Mouse (Mus musculus): Measurements from ENCODE around the gene Pyy. TPM values are rescaled to one million over a fixed set of nuclear protein-coding genes. Genes with fewer than 3 reads are reported as not detected.

The Pyy gene
- polyA plus RNA-seq, 1 experiment, result not detected

- no peaks in the 10 kb centered on the region for H3K79me2 ChIP-seq (ENCODE audit: control insufficient read depth, insufficient read depth)
- H3K36me3 ChIP-seq (ENCODE audit: control insufficient read depth, insufficient read depth), result no peaks in the 10 kb centered on the region
- TF ChIP-seq POLR2A (IDR thresholded peaks at IDR 0.05; ENCODE audit: insufficient read length, low read depth), result no peak
- TF ChIP-seq CEBPB (IDR thresholded peaks at IDR 0.05; ENCODE audit: insufficient read depth, poor library complexity, severe bottlenecking), result no peak
- no peak for TF ChIP-seq TCF3 (IDR thresholded peaks at IDR 0.05; ENCODE audit: insufficient read length, low read depth)
- TF ChIP-seq E2F4 (IDR thresholded peaks at IDR 0.05; ENCODE audit: insufficient read depth), result no peak
- TF ChIP-seq REST (IDR thresholded peaks at IDR 0.05; ENCODE audit: insufficient read depth, insufficient read length), result no peak
- no peak for TF ChIP-seq SRF (IDR thresholded peaks at IDR 0.05; ENCODE audit: control insufficient read depth, insufficient read length, low read depth)
- TF ChIP-seq USF1 (IDR thresholded peaks at IDR 0.05; ENCODE audit: low read depth), result no peak
- no peak for TF ChIP-seq POLR2AphosphoS2 (IDR thresholded peaks at IDR 0.05; ENCODE audit: insufficient read length, low read depth)
- TF ChIP-seq MYOD1 (IDR thresholded peaks at IDR 0.05; ENCODE audit: control insufficient read depth in 1 of 3, insufficient read length in 2 of 3, low read depth in 2 of 3), result no peak
- peaks cover 8% of the 10 kb centered on the region for H3K27me3 ChIP-seq (ENCODE audit: control insufficient read depth, insufficient read depth, insufficient read length)
- H3ac ChIP-seq (ENCODE audit: control insufficient read depth, insufficient read length), result no peak overlapping the region
- H3K4me2 ChIP-seq (ENCODE audit: low read depth), result no peak overlapping the region
- H3K4me3 ChIP-seq, result no peak overlapping the region
Measured at GRCm38 (mm10) chr11:102069633-102070032, 38.0 kb downstream of the Pyy start.

GRCm38 (mm10) chr11:102068969-102069368 lies 38.7 kb downstream of the Pyy start:
- Histone ChIP-seq H3ac (ENCODE audit: control insufficient read depth, insufficient read length) (no peak overlapping the region), H3K4me3 (no peak overlapping the region), H3K79me2 (ENCODE audit: control insufficient read depth, insufficient read depth) (no peaks in the 10 kb centered on the region), H3K4me2 (ENCODE audit: low read depth) (no peak overlapping the region), H3K27me3 (ENCODE audit: control insufficient read depth, insufficient read depth, insufficient read length) (peaks cover 8% of the 10 kb centered on the region), H3K36me3 (ENCODE audit: control insufficient read depth, insufficient read depth) (no peaks in the 10 kb centered on the region)
- TF ChIP-seq MYOD1 (IDR thresholded peaks at IDR 0.05; ENCODE audit: control insufficient read depth in 1 of 3, insufficient read length in 2 of 3, low read depth in 2 of 3) (no peak), POLR2A (IDR thresholded peaks at IDR 0.05; ENCODE audit: insufficient read length, low read depth) (no peak), SRF (IDR thresholded peaks at IDR 0.05; ENCODE audit: control insufficient read depth, insufficient read length, low read depth) (no peak), POLR2AphosphoS2 (IDR thresholded peaks at IDR 0.05; ENCODE audit: insufficient read length, low read depth) (no peak), USF1 (IDR thresholded peaks at IDR 0.05; ENCODE audit: low read depth) (no peak)

- Histone ChIP-seq H3K4me3 (no peak overlapping the region), H3K36me3 (ENCODE audit: control insufficient read depth, insufficient read depth) (no peaks in the 10 kb centered on the region), H3ac (ENCODE audit: control insufficient read depth, insufficient read length) (no peak overlapping the region), H3K79me2 (ENCODE audit: control insufficient read depth, insufficient read depth) (no peaks in the 10 kb centered on the region), H3K4me2 (ENCODE audit: low read depth) (no peak overlapping the region), H3K27me3 (ENCODE audit: control insufficient read depth, insufficient read depth, insufficient read length) (peaks cover 5% of the 10 kb centered on the region)
- TF ChIP-seq MAX (IDR thresholded peaks at IDR 0.05; ENCODE audit: low read depth) (no peak), MYOD1 (IDR thresholded peaks at IDR 0.05; ENCODE audit: control insufficient read depth in 1 of 3, insufficient read length in 2 of 3, low read depth in 2 of 3) (no peak), USF1 (IDR thresholded peaks at IDR 0.05; ENCODE audit: low read depth) (no peak), E2F4 (IDR thresholded peaks at IDR 0.05; ENCODE audit: insufficient read depth) (no peak), CEBPB (IDR thresholded peaks at IDR 0.05; ENCODE audit: insufficient read depth, poor library complexity, severe bottlenecking) (no peak), POLR2AphosphoS2 (IDR thresholded peaks at IDR 0.05; ENCODE audit: insufficient read length, low read depth) (no peak), SRF (IDR thresholded peaks at IDR 0.05; ENCODE audit: control insufficient read depth, insufficient read length, low read depth) (no peak), TCF12 (IDR thresholded peaks at IDR 0.05; ENCODE audit: insufficient read depth, poor library complexity, severe bottlenecking) (no peak), POLR2A (IDR thresholded peaks at IDR 0.05; ENCODE audit: insufficient read length, low read depth) (no peak), MYOG (IDR thresholded peaks at IDR 0.05; ENCODE audit: control insufficient read depth in 1 of 3, insufficient read depth in 1 of 3, insufficient read length in 2 of 3, low read depth in 2 of 3) (no peak), REST (IDR thresholded peaks at IDR 0.05; ENCODE audit: insufficient read depth, insufficient read length) (no peak), TCF3 (IDR thresholded peaks at IDR 0.05; ENCODE audit: insufficient read length, low read depth) (no peak)
Measured at GRCm38 (mm10) chr11:102063076-102063475, 44.6 kb downstream of the Pyy start.

GRCm38 (mm10) chr11:102061941-102062473 lies 45.6 kb downstream of the Pyy start:
- H3ac ChIP-seq (ENCODE audit: control insufficient read depth, insufficient read length), result no peak overlapping the region
- H3K79me2 ChIP-seq (ENCODE audit: control insufficient read depth, insufficient read depth), result no peaks in the 10 kb centered on the region
- H3K4me2 ChIP-seq (ENCODE audit: low read depth), result no peak overlapping the region
- no peaks in the 10 kb centered on the region for H3K36me3 ChIP-seq (ENCODE audit: control insufficient read depth, insufficient read depth)
- no peak overlapping the region for H3K4me3 ChIP-seq
- TF ChIP-seq REST (IDR thresholded peaks at IDR 0.05; ENCODE audit: insufficient read depth, insufficient read length), result no peak
- TF ChIP-seq POLR2AphosphoS2 (IDR thresholded peaks at IDR 0.05; ENCODE audit: insufficient read length, low read depth), result no peak
- TF ChIP-seq USF1 (IDR thresholded peaks at IDR 0.05; ENCODE audit: low read depth), result no peak
- no peak for TF ChIP-seq MYOG (IDR thresholded peaks at IDR 0.05; ENCODE audit: control insufficient read depth in 1 of 3, insufficient read depth in 1 of 3, insufficient read length in 2 of 3, low read depth in 2 of 3)
- TF ChIP-seq MAX (IDR thresholded peaks at IDR 0.05; ENCODE audit: low read depth), result no peak
- TF ChIP-seq TCF12 (IDR thresholded peaks at IDR 0.05; ENCODE audit: insufficient read depth, poor library complexity, severe bottlenecking), result no peak
- no peak for TF ChIP-seq MYOD1 (IDR thresholded peaks at IDR 0.05; ENCODE audit: control insufficient read depth in 1 of 3, insufficient read length in 2 of 3, low read depth in 2 of 3)
- TF ChIP-seq E2F4 (IDR thresholded peaks at IDR 0.05; ENCODE audit: insufficient read depth), result no peak
- TF ChIP-seq TCF3 (IDR thresholded peaks at IDR 0.05; ENCODE audit: insufficient read length, low read depth), result no peak
- TF ChIP-seq SRF (IDR thresholded peaks at IDR 0.05; ENCODE audit: control insufficient read depth, insufficient read length, low read depth), result no peak
- TF ChIP-seq POLR2A (IDR thresholded peaks at IDR 0.05; ENCODE audit: insufficient read length, low read depth), result no peak
- no peak for TF ChIP-seq CEBPB (IDR thresholded peaks at IDR 0.05; ENCODE audit: insufficient read depth, poor library complexity, severe bottlenecking)
- H3K27me3 ChIP-seq (ENCODE audit: control insufficient read depth, insufficient read depth, insufficient read length), result peaks cover 4% of the 10 kb centered on the region
